In genomic region chr4:109279689-109280458, GRCm38 (mm10) we compare ENCODE assay signal across 8 mouse cellular contexts. TPM values are rescaled to one million over a fixed set of nuclear protein-coding genes. Genes with fewer than 3 reads are reported as not detected.
DNase-seq lines count a peak whose midpoint lies in the region; ATAC-seq and TF ChIP-seq lines count a peak whose summit lies in the region.

Gene Eps15, plus strand, starts transcription at chr4:109280268.

- DNase-seq in brain, embryonic 14.5 days (ENCODE audit: low read depth): peak; percentile 94
- peak; percentile 94 for DNase-seq in kidney, postnatal 0 days (ENCODE audit: low spot score)
- peak; percentile 95 for DNase-seq in liver, embryonic 11.5 days (ENCODE audit: low spot score)
- peak; percentile 88 for DNase-seq in naive thymus-derived CD4-positive, alpha-beta T cell, adult 2 months (ENCODE audit: low read depth)

- peaks cover 45% of the 10 kb centered on the region for H3K4me1 ChIP-seq in erythroblast, embryonic 14.5 days (ENCODE audit: control insufficient read depth)
- H3K4me1 ChIP-seq in heart, embryonic 12.5 days (replicated peaks): peaks cover 17% of the 10 kb centered on the region
- H3K4me1 ChIP-seq in kidney, postnatal 0 days (replicated peaks; ENCODE audit: insufficient read depth, low read length): 0 out of 2 replicates have a peak, but pooled peaks cover 3% of the 10 kb centered on the region
- H3K4me1 ChIP-seq in liver, embryonic 11.5 days (replicated peaks; ENCODE audit: control insufficient read depth, insufficient read depth, low read length): peaks cover 10% of the 10 kb centered on the region
- peaks cover 14% of the 10 kb centered on the region for H3K4me1 ChIP-seq in stomach, embryonic 14.5 days (ENCODE audit: control insufficient read depth, insufficient read depth, low read length)

- peaks cover 44% of the 10 kb centered on the region for H3K79me2 ChIP-seq in C2C12 (ENCODE audit: control insufficient read depth, insufficient read depth)

- peak within 1 kb of the TSS; percentile 93 for H3K9ac ChIP-seq in heart, embryonic 12.5 days
- H3K9ac ChIP-seq in kidney, postnatal 0 days (ENCODE audit: low read depth, low read length): peak within 1 kb of the TSS; percentile 88
- peak within 1 kb of the TSS; percentile 94 for H3K9ac ChIP-seq in liver, embryonic 11.5 days (ENCODE audit: low read depth, low read length)
- H3K9ac ChIP-seq in stomach, embryonic 14.5 days (replicated peaks; ENCODE audit: low read depth, low read length): peak within 1 kb of the TSS; percentile 80

- H3K27ac ChIP-seq in heart, embryonic 12.5 days (ENCODE audit: poor library complexity, severe bottlenecking): peak within 1 kb of the TSS; percentile 64
- peak within 1 kb of the TSS; percentile 81 for H3K27ac ChIP-seq in kidney, postnatal 0 days
- peak within 1 kb of the TSS; percentile 86 for H3K27ac ChIP-seq in liver, embryonic 11.5 days (ENCODE audit: low read depth, low read length)
- H3K27ac ChIP-seq in stomach, embryonic 14.5 days (ENCODE audit: low read length): peak within 1 kb of the TSS; percentile 71

- peak within 1 kb of the TSS; percentile 91 for H3ac ChIP-seq in C2C12 (ENCODE audit: control insufficient read depth, insufficient read length, low read depth)

- WGBS in heart, embryonic 12.5 days: 3% methylated on average over 32 of the region's 44 CpGs
- WGBS in kidney, postnatal 0 days: 3% methylated on average over 34 of the region's 44 CpGs
- WGBS in liver, embryonic 11.5 days: 2% methylated on average over 43 of the region's 44 CpGs
- WGBS in stomach, embryonic 14.5 days: 4% methylated on average over 40 of the region's 44 CpGs

- ATAC-seq in heart, embryonic 12.5 days (ENCODE audit: insufficient number of reproducible peaks, low FRiP score): peak; percentile 97
- peak; percentile 96 for ATAC-seq in kidney, postnatal 0 days (replicated peaks; ENCODE audit: low FRiP score, low read depth)
- ATAC-seq in liver, embryonic 11.5 days (replicated peaks; ENCODE audit: low FRiP score): peak; percentile 96
- ATAC-seq in stomach, embryonic 14.5 days (ENCODE audit: insufficient number of reproducible peaks, insufficient read depth, low FRiP score, low read depth): peak; percentile 96

- H3K4me3 ChIP-seq in C2C12 (ENCODE audit: insufficient read depth, poor library complexity, severe bottlenecking): peak within 1 kb of the TSS; percentile 64
- H3K4me3 ChIP-seq in erythroblast, embryonic 14.5 days (replicated peaks): peak within 1 kb of the TSS; percentile 88
- H3K4me3 ChIP-seq in heart, embryonic 12.5 days: peak within 1 kb of the TSS; percentile 80
- H3K4me3 ChIP-seq in kidney, postnatal 0 days (replicated peaks; ENCODE audit: low read depth, low read length): peak within 1 kb of the TSS; percentile 94
- H3K4me3 ChIP-seq in liver, embryonic 11.5 days (ENCODE audit: low read depth, low read length): peak within 1 kb of the TSS; percentile 94
- peak within 1 kb of the TSS; percentile 79 for H3K4me3 ChIP-seq in stomach, embryonic 14.5 days (ENCODE audit: low read depth, low read length)

- no peaks in the 10 kb centered on the region for H3K36me3 ChIP-seq in C2C12 (ENCODE audit: control insufficient read depth, insufficient read depth)
- peaks cover 24% of the 10 kb centered on the region for H3K36me3 ChIP-seq in erythroblast, embryonic 14.5 days (ENCODE audit: control insufficient read depth)
- H3K36me3 ChIP-seq in heart, embryonic 12.5 days: no peaks in the 10 kb centered on the region
- H3K36me3 ChIP-seq in kidney, postnatal 0 days (ENCODE audit: insufficient read depth, low read length): no peaks in the 10 kb centered on the region
- no peaks in the 10 kb centered on the region for H3K36me3 ChIP-seq in liver, embryonic 11.5 days (ENCODE audit: control insufficient read depth, insufficient read depth, low read length)
- H3K36me3 ChIP-seq in stomach, embryonic 14.5 days (ENCODE audit: control insufficient read depth, insufficient read depth, low read length): no peaks in the 10 kb centered on the region

- peaks cover 35% of the 10 kb centered on the region for H3K79me3 ChIP-seq in C2C12 (ENCODE audit: low read depth)

- H3K4me2 ChIP-seq in heart, embryonic 12.5 days: peak within 1 kb of the TSS; percentile 92
- peak within 1 kb of the TSS; percentile 85 for H3K4me2 ChIP-seq in kidney, postnatal 0 days (ENCODE audit: low read length)
- H3K4me2 ChIP-seq in liver, embryonic 11.5 days: peak within 1 kb of the TSS; percentile 86
- peak within 1 kb of the TSS; percentile 91 for H3K4me2 ChIP-seq in stomach, embryonic 14.5 days (replicated peaks; ENCODE audit: low read depth, low read length)

- no peak for TF ChIP-seq POLR2A in brain, embryonic 14.5 days (IDR thresholded peaks at IDR 0.05; ENCODE audit: borderline replicate concordance, extremely low read depth, insufficient read depth, insufficient read length, poor library complexity, severe bottlenecking)

- no peak for TF ChIP-seq CTCF in C2C12 (IDR thresholded peaks at IDR 0.05; ENCODE audit: control insufficient read depth, insufficient read depth, insufficient read length)
- no peak for TF ChIP-seq CTCF in brain, embryonic 14.5 days (IDR thresholded peaks at IDR 0.05; ENCODE audit: borderline replicate concordance, extremely low read depth, insufficient read depth, insufficient read length)
- TF ChIP-seq CTCF in kidney, postnatal 0 days (IDR thresholded peaks at IDR 0.05; ENCODE audit: low read depth): no peak

- no peaks in the 10 kb centered on the region for H3K27me3 ChIP-seq in C2C12 (ENCODE audit: control insufficient read depth, insufficient read depth, insufficient read length)
- no peaks in the 10 kb centered on the region for H3K27me3 ChIP-seq in erythroblast, embryonic 14.5 days (ENCODE audit: control insufficient read depth)
- H3K27me3 ChIP-seq in heart, embryonic 12.5 days (replicated peaks): no peaks in the 10 kb centered on the region
- H3K27me3 ChIP-seq in kidney, postnatal 0 days (ENCODE audit: insufficient read depth, low read length): no peaks in the 10 kb centered on the region
- no peaks in the 10 kb centered on the region for H3K27me3 ChIP-seq in liver, embryonic 11.5 days (replicated peaks; ENCODE audit: control insufficient read depth, insufficient read depth, low read length)
- no peaks in the 10 kb centered on the region for H3K27me3 ChIP-seq in stomach, embryonic 14.5 days (ENCODE audit: control insufficient read depth, insufficient read depth, low read length)

- H3K9me3 ChIP-seq in erythroblast, embryonic 14.5 days (ENCODE audit: control insufficient read depth, low read length): no peaks in the 10 kb centered on the region
- no peaks in the 10 kb centered on the region for H3K9me3 ChIP-seq in heart, embryonic 12.5 days (replicated peaks)
- no peaks in the 10 kb centered on the region for H3K9me3 ChIP-seq in kidney, postnatal 0 days (replicated peaks; ENCODE audit: low read length)
- H3K9me3 ChIP-seq in liver, embryonic 11.5 days (ENCODE audit: control insufficient read depth, low read length): no peaks in the 10 kb centered on the region
- H3K9me3 ChIP-seq in stomach, embryonic 14.5 days (ENCODE audit: control insufficient read depth, low read depth, low read length): no peaks in the 10 kb centered on the region

TF ChIP-seq in C2C12, 6 proteins besides CTCF, POLR2A, EP300 and RAD21:
- TF ChIP-seq USF1 (IDR thresholded peaks at IDR 0.05; ENCODE audit: low read depth) (no peak), FOSL1 (IDR thresholded peaks at IDR 0.05; ENCODE audit: insufficient read depth, low read length, poor library complexity, severe bottlenecking) (no peak), MAX (IDR thresholded peaks at IDR 0.05) (no peak), MYOD1 (IDR thresholded peaks at IDR 0.05; ENCODE audit: control insufficient read depth, insufficient read length, low read depth) (no peak), CEBPB (IDR thresholded peaks at IDR 0.05; ENCODE audit: low read depth) (no peak), MYOG (IDR thresholded peaks at IDR 0.05; ENCODE audit: control insufficient read depth, extremely low read depth, insufficient read length) (no peak)

RNA-seq across cellular contexts. Expression of gene Eps15, which starts in this region (rescaled TPM):
- 13.1 TPM for polyA plus RNA-seq in C2C12 (2012; fragmentation: generic; extraction: Trizol)
- 42.1 and 70.3 TPM in 2 replicates for polyA plus RNA-seq in brain, embryonic 14.5 days (2012; rRNA removed)
- 1.2 TPM in 2 replicates for polyA plus RNA-seq in erythroblast, embryonic 14.5 days (2012)
- polyA plus RNA-seq in heart, embryonic 12.5 days (2016; fragmentation: Nextera tagmentation; extraction: Ambion mirVana): 41.6 and 44.4 TPM in 2 replicates
- 26.6 and 30.5 TPM in 2 replicates for polyA plus RNA-seq in kidney, postnatal 0 days (2015; fragmentation: Nextera tagmentation; extraction: Ambion mirVana)
- 70.4 and 79.8 TPM in 2 replicates for polyA plus RNA-seq in liver, embryonic 11.5 days (2014; fragmentation: Nextera tagmentation; extraction: Ambion mirVana)
- 50.4 and 51.9 TPM in 2 replicates for polyA plus RNA-seq in stomach, embryonic 14.5 days (2014; fragmentation: Nextera tagmentation; extraction: Ambion mirVana)

Comparison
In these comparisons a context has a peak if more than half of its experiments do, and no peak if none do; other contexts are left out.
1. Peak in every context shown above with its lines: DNase-seq, ATAC-seq, H3K4me3 ChIP-seq and H3K27ac ChIP-seq.